Mouse (Mus musculus): ENCODE results near the gene Hspa1a.

DNA sequence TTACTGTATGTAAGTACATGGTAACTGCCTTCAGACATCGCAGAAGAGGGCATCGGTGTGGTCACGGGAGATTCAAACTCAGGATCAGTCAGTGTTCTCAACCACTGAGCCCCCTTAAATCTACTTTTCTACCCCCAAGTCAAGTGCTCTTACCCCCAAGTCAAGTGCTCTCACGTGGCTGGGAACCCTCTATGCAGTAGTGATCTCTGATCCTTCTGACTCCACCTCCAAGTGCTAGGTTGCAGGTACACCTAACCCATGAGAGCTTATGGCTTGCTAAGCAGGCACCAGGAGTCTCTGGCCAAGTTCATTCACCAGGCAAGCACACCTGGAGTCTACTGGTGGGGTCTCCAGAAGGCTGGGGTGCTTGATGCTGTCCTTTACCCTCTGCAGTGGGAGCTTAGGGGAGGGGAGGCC is 22.4 kb downstream of the Hspa1a start:
- TF ChIP-seq TAL1 (IDR thresholded peaks at IDR 0.05; ENCODE audit: low read length) (no peak), GATA1 (IDR thresholded peaks at IDR 0.05; ENCODE audit: low read length) (no peak)
